Mouse (Mus musculus): ENCODE data around the gene Mdm4. TPM values are rescaled to one million over a fixed set of nuclear protein-coding genes. Genes with fewer than 3 reads are reported as not detected.
"Not testable (repeated sequence)": the region's sequence is repeated elsewhere in the genome, so short reads cannot be mapped to it uniquely, and the experiment has no call there.

Gene Mdm4
- polyA plus RNA-seq, 1 experiment from 2014 or later, result 47.6 TPM

DNA sequence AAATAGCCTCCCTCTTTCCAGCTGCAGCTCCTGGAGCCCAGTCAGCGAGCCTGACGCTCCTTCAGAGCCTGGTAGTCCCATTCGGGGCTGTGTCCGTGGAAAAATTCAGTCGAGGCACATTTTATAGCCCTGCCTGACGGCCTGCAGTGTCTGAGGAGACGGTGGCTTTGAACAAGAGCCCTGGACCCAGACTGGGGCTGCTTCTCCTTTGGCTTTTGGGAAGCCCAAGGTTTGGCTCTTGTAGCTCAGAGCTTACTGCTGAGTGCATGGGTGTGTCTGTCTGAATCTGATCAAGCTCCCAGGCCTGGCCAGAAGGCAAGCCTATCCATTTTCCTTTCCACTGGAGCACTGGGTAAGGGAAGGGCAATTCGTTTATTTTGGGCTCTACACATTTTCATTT is 17.2 kb upstream of the Mdm4 start:
- peaks cover 58% of the 10 kb centered on the region for H3K4me1 ChIP-seq
- peak overlapping the region; percentile 98 for H3K9ac ChIP-seq
- ATAC-seq (ENCODE audit: low FRiP score), result no peak
- H3K4me2 ChIP-seq (replicated peaks), result peak overlapping the region; percentile 87
- 33% methylated on average over 8 of the region's 8 CpGs for WGBS
- peak overlapping the region; percentile 97 for H3K27ac ChIP-seq
- peak overlapping the region; percentile 86 for H3K4me3 ChIP-seq
- no peaks in the 10 kb centered on the region for H3K27me3 ChIP-seq
- H3K9me3 ChIP-seq (replicated peaks), result no peaks in the 10 kb centered on the region
- no peaks in the 10 kb centered on the region for H3K36me3 ChIP-seq

DNA sequence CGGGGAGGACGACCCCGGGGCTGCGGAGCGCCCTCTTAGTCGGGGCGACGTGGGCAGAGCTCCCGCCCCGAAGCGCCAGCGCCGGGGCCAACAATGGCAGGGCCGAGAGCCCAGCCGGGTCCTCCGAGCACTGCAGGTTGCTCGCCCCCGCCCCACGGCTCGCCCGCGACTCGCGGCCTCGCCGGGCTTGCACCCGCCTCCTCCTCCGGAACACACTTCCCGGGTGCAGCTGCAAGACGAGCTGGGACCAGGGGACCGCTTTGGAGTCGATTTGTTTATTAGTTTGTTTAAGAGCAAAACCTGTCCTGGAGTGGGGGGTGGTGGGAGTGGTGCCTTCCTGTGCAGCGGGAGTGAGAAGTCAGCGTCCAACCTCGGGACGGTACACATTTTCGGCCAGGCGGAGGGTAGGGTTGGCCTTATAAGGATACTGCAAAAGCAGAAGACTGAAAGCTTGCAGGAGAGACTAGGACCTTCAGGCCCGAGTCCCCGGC is 16.1 kb upstream of the Mdm4 start:
- peak; percentile 78 for ATAC-seq (ENCODE audit: low FRiP score)
- Histone ChIP-seq H3K9me3 (replicated peaks) (no peaks in the 10 kb centered on the region), H3K27me3 (no peaks in the 10 kb centered on the region), H3K36me3 (no peaks in the 10 kb centered on the region), H3K4me3 (peak overlapping the region; percentile 86), H3K9ac (peak overlapping the region; percentile 98), H3K4me1 (peaks cover 51% of the 10 kb centered on the region), H3K27ac (peak overlapping the region; percentile 97), H3K4me2 (replicated peaks) (peak overlapping the region; percentile 87)
- WGBS, result under 1% methylated on average over 38 of the region's 40 CpGs

DNA sequence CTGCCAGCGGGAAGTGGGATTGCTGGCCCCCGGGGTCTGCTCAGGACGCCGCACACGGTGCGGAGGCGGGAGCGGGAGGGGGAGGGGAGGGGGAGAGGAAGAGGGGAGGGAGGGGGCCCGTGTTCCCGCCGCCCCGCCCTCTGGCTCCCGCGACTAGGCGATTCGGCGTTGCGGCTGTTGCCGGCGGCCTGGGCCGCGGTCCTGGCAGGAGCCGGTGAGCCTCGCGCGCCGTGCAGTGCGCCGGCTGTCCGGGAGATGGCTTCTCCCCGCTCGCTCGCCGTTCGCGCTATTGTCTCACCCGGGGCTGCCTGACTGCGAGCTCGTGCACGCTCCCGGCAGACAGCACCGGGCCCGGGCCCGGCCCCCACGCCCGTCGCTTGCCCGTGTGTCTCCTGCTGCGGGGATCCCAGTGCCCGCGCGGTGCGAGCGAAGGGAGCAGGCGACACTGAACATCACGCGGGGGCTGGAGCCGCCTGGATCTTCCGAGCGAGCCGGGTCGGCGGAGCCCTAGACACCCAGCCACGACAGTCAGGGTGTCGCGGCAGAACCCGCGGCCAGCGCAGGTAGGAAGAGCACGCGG is 15.6 kb upstream of the Mdm4 start:
- H3K36me3 ChIP-seq, result no peaks in the 10 kb centered on the region
- peak overlapping the region; percentile 86 for H3K4me3 ChIP-seq
- H3K9me3 ChIP-seq (replicated peaks), result no peaks in the 10 kb centered on the region
- H3K27ac ChIP-seq, result peak overlapping the region; percentile 97
- peak overlapping the region; percentile 98 for H3K9ac ChIP-seq
- peak overlapping the region; percentile 87 for H3K4me2 ChIP-seq (replicated peaks)
- under 1% methylated on average over 69 of the region's 71 CpGs for WGBS
- H3K4me1 ChIP-seq, result peaks cover 51% of the 10 kb centered on the region
- no peaks in the 10 kb centered on the region for H3K27me3 ChIP-seq
- ATAC-seq (ENCODE audit: low FRiP score), result peak; percentile 93

DNA sequence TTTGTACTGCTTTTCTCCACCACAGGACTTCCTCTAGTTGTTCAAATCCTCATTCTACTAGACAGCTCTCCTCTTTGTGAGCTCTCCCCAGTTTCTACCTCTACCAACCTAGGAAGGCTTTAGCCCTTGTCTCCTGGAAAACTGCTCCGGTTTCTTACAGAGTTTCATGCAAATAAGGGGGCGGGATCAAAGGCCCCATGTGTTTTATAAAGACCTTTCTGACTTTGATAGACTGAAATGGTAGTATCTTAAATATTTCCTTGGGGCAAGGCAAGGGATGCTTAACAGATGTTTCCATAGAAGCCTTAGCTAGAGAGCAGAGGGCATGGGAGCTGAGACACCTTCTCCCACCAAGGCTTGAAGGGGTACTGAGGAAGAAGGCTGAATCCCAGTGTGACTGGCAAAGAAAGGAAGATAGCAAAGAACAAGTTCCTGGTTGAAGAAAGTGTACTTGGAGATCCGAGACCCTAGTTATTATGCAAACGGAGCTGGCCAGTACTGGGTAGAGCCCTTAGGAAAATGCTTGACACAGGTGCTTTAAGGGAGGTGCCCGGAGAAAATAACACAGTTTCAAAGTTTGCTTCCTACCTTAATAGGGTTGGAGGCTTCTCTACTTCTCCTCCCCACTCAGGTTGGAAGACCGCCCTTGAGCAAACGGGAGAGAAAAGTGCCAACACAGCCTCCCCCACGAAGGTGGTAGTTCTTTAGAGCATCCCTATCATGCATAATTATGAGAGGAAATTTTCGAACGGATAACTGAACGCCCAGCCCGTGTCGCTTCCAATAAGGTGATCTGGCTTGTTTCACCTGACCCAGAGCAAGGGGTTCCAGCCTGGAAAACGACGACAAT is 14.9 kb upstream of the Mdm4 start, which contains the start of gene Pik3c2b:
Gene Pik3c2b, plus strand, starts transcription at position 657 of the 850 bp plus-strand sequence.
- Histone ChIP-seq H3K4me3 (peak within 1 kb of the TSS; percentile 86), H3K4me2 (replicated peaks) (peak within 1 kb of the TSS; percentile 87), H3K36me3 (no peaks in the 10 kb centered on the region), H3K27me3 (no peaks in the 10 kb centered on the region), H3K27ac (peak within 1 kb of the TSS; percentile 97), H3K9me3 (replicated peaks) (no peaks in the 10 kb centered on the region), H3K9ac (peak within 1 kb of the TSS; percentile 98), H3K4me1 (peaks cover 46% of the 10 kb centered on the region)
- WGBS, result 4% methylated on average over 15 of the region's 15 CpGs
- peak; percentile 1; the same call in 1 of the 2 replicates for ATAC-seq (ENCODE audit: low FRiP score)

DNA sequence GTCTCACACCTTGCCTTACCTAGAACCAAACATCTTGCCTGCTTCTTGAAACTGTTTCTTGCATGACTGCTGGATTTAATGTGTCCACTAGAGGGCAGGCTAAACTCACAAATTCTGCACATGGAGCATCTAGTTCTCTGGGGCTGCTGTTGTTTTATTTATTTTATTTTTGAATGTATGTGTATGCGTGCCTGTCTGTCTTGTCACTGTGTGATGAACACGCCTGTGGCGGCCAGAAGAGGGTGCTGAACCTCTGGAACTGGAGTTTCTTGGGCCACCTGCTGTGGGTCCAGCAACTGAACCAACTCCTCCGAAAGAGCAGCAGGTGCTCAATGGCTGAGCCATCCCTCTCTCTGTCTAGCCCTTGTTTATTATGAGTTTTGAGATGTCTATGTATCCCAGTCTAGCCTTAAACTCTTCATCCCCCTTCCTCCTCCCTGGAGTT is 9.2 kb upstream of the Mdm4 start:
- Histone ChIP-seq H3K4me3 (no peak overlapping the region), H3K27ac (no peak overlapping the region), H3K9ac (no peak overlapping the region), H3K4me2 (replicated peaks) (no peak overlapping the region), H3K9me3 (replicated peaks) (no peaks in the 10 kb centered on the region), H3K4me1 (no peaks in the 10 kb centered on the region), H3K36me3 (no peaks in the 10 kb centered on the region), H3K27me3 (no peaks in the 10 kb centered on the region)
- ATAC-seq (ENCODE audit: low FRiP score), result peak; percentile 80
- 13% methylated on average over 4 of the region's 4 CpGs for WGBS

DNA sequence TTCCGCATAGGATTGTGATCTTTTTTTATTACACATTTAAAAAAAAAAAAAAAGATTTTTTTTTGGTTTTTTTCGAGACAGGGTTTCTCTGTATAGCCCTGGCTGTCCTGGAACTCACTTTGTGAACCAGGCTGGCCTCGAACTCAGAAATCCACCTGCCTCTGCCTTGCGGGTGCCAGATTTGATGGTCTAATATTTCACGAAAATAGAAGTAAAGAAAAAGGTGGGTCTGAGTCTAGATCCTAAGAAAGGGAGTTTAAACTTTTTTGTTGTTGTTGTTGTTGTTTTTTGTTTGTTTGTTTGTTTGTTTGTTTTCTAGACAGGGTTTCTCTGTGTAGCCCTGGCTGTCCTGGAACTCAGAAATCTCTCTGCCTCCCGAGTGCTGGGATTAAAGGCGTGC is 4.3 kb upstream of the Mdm4 start:
- not testable (repeated sequence) for H3K9ac ChIP-seq; H3K27ac ChIP-seq; H3K9me3 ChIP-seq (replicated peaks); H3K4me3 ChIP-seq; H3K4me2 ChIP-seq (replicated peaks); H3K36me3 ChIP-seq; H3K27me3 ChIP-seq; ATAC-seq (ENCODE audit: low FRiP score)
- 73% methylated on average over 7 of the region's 7 CpGs for WGBS
- peaks cover 11% of the 10 kb centered on the region for H3K4me1 ChIP-seq

DNA sequence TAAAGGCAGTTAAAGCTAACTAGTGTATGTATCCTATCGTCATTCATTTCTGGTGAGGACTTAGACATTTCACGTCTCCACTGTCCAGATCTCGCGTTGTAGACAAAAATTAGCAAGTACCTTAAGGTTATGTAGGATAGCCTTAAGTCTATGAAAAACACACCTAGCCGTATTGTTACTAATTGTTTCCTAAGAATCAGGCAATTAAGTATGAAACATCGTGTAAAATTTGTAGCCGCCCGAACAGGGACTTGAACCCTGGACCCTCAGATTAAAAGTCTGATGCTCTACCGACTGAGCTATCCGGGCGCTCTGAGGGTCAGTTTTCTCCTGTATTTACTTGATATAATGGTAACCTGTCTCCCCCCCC is 3.7 kb upstream of the Mdm4 start:
- H3K9ac ChIP-seq, result no peak overlapping the region
- no peaks in the 10 kb centered on the region for H3K36me3 ChIP-seq
- H3K4me2 ChIP-seq (replicated peaks), result peak overlapping the region; percentile 52
- H3K27me3 ChIP-seq, result no peaks in the 10 kb centered on the region
- peak; percentile 57 for ATAC-seq (ENCODE audit: low FRiP score)
- H3K4me1 ChIP-seq, result peaks cover 11% of the 10 kb centered on the region
- 3% methylated on average over 11 of the region's 11 CpGs for WGBS
- no peak overlapping the region for H3K27ac ChIP-seq
- H3K9me3 ChIP-seq (replicated peaks), result no peaks in the 10 kb centered on the region
- H3K4me3 ChIP-seq, result peak overlapping the region; percentile 49

DNA sequence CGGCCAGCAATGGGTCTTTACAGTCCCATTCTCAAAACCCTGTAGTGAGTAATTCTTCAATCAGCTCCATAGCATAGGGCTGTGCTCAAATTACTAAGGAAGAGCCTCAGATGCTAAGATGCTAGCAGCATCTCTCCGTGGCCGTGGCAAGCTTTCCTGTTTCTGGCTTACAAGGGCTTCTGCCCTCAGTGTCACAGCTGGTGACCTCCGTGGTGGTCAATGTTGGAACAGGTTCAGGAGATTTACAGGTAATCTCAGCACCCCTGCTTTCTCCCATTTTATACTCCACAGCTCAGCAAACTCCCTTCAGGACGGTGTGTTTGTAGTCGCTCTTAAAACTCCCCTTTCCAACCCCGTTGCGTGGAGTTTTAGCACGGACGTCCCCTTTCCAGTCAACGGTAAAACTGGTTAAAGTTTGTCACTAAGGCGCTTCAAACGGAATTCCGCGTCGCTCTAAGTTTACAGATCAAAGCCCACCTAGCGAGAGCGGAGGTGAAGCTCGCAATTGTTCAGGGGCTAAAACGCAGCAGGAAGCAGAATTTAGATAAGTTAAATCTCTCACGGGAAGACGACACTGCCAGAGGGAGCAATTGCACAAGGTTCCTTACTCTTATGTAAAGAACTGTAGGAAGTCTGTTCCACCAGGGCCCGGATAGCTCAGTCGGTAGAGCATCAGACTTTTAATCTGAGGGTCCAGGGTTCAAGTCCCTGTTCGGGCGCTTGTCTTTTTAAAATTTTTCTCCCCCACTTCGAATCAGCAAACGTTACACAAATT is 3.1 kb upstream of the Mdm4 start:
- no peaks in the 10 kb centered on the region for H3K27me3 ChIP-seq
- H3K27ac ChIP-seq, result peak overlapping the region; percentile 64
- no peaks in the 10 kb centered on the region for H3K36me3 ChIP-seq

DNA sequence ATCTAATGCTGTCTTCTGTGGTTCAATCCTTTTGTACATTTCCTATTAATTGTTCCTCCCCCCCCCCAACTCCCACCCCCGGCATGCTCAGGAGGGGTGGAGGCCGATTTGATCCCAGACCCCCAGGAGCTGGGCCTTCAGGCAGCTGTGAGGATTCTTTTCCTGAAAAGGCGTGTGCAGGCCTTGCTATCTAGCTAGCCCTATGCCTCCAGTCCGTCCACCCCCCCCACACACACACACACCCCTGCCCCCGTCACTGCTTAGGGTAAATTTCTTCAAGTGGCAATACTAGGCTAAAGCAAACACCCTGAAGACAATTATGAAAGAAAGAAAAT is 2.6 kb upstream of the Mdm4 start:
- Histone ChIP-seq H3K27me3 (no peaks in the 10 kb centered on the region), H3K9ac (peak overlapping the region; percentile 47), H3K27ac (peak overlapping the region; percentile 64), H3K36me3 (no peaks in the 10 kb centered on the region), H3K9me3 (replicated peaks) (no peaks in the 10 kb centered on the region), H3K4me2 (replicated peaks) (peak overlapping the region; percentile 52), H3K4me1 (peaks cover 11% of the 10 kb centered on the region), H3K4me3 (peak overlapping the region; percentile 49)
- peak; percentile 39; the same call in 1 of the 2 replicates for ATAC-seq (ENCODE audit: low FRiP score)
- 6% methylated on average over 5 of the region's 5 CpGs for WGBS

More for the DNA sequence above, 3.1 kb upstream of the Mdm4 start:
- Histone ChIP-seq H3K9ac (peak overlapping the region; percentile 47), H3K4me2 (replicated peaks) (peak overlapping the region; percentile 52), H3K4me1 (peaks cover 11% of the 10 kb centered on the region), H3K4me3 (peak overlapping the region; percentile 49), H3K9me3 (replicated peaks) (no peaks in the 10 kb centered on the region)
- peak; percentile 84 for ATAC-seq (ENCODE audit: low FRiP score)
- WGBS, result under 1% methylated on average over 28 of the region's 28 CpGs

DNA sequence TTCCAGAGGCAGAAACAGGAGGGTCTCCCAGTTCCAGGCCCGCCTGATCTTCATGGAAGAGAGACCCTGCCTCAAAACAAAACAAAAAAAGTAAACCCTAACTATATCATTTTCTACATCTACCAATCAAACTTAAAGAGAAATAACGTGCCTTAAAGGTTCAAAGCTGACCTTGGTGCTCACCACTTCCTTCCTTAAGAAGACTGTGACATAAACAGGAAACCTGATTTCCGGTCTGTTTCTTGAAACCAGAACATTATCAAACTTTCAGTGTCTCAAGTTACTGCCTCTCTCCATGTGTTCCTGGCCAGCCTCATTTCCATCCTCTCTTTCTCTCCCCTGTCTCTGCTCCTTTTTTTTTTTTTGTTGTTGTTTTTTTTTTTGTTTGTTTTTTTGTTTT is 617 bp downstream of the Mdm4 start:
- 81% methylated on average over 3 of the region's 3 CpGs for WGBS
- no peaks in the 10 kb centered on the region for H3K27me3 ChIP-seq
- ATAC-seq (ENCODE audit: low FRiP score), result no peak

DNA sequence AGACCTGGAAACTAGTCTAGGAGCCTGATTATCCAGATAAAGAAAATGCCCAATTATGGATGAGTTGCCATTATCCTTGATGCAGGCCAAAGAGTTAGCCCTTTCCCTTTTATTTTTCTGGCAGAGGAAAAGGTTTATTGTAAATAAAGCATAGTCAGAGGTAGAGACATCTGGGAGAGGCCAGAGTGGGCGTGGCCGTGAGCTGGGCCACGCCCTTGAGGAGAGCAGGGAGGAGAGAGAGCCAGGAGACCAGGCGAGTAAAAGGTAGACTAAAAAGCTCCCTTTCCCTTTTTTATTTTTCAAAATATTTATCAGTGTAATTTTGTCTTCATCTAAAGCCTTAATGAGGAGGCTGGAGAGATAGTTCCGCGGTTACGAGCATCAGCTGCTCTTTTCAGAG is 2.4 kb downstream of the Mdm4 start:
- ATAC-seq (ENCODE audit: low FRiP score), result no peak
- Histone ChIP-seq H3K9ac (no peak overlapping the region), H3K27me3 (no peaks in the 10 kb centered on the region), H3K4me2 (replicated peaks) (no peak overlapping the region), H3K9me3 (replicated peaks) (no peaks in the 10 kb centered on the region), H3K4me3 (no peak overlapping the region), H3K4me1 (peaks cover 13% of the 10 kb centered on the region), H3K27ac (no peak overlapping the region), H3K36me3 (no peaks in the 10 kb centered on the region)
- WGBS, result 40% methylated on average over 7 of the region's 7 CpGs

More for the DNA sequence above, 617 bp downstream of the Mdm4 start:
- Histone ChIP-seq H3K9ac (no peak overlapping the region), H3K4me2 (replicated peaks) (no peak overlapping the region), H3K9me3 (replicated peaks) (no peaks in the 10 kb centered on the region), H3K4me3 (no peak overlapping the region), H3K27ac (no peak overlapping the region), H3K4me1 (peaks cover 11% of the 10 kb centered on the region), H3K36me3 (no peaks in the 10 kb centered on the region)

DNA sequence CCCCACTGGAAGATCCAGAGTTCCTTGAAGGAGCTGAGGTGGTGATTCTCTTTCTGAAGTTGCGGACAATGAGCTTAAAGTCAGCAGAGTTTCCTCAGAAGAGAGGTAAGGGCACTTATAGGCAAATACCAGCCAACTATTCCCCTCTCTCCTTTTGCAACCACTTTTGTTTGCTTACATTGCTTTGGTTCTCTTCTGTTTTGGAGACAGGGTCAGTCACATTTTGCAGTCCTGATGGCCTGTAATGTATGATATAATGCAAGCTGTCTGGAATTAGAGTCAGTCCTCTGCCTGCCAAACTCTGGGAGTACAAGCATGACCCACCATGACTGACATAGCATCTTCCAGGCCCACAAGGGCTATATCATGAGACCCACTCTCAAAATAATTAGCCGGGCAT is 3.2 kb downstream of the Mdm4 start:
- 95% methylated on average over 2 of the region's 2 CpGs for WGBS

More for the DNA sequence above, 3.2 kb downstream of the Mdm4 start:
- Histone ChIP-seq H3K9ac (no peak overlapping the region), H3K4me2 (replicated peaks) (no peak overlapping the region), H3K4me1 (peaks cover 7% of the 10 kb centered on the region), H3K36me3 (no peaks in the 10 kb centered on the region), H3K27ac (no peak overlapping the region), H3K27me3 (no peaks in the 10 kb centered on the region), H3K4me3 (no peak overlapping the region), H3K9me3 (replicated peaks) (no peaks in the 10 kb centered on the region)
- ATAC-seq (ENCODE audit: low FRiP score), result no peak

All from hindbrain, embryonic 12.5 days (tissue).